ENCODE assay signal across 8 mouse cellular contexts in the genomic region with DNA sequence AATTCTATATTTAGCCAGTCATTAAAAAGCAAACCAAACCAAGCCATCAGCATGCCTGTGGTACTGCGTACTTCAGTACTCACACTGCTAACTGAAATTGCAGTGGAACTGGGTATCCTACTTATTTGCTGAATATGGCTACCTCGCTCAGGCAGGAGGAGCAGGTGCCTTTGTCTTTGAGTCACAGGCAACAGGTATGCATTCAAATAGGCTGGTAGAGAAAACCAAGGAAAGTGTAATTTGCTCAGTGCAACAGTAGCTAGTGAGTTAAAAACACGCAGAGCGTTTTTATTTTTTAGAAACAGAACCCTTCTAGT. TPM values are rescaled to one million over a fixed set of nuclear protein-coding genes. Genes with fewer than 3 reads are reported as not detected.
DNase-seq lines count a peak whose midpoint lies in the region; ATAC-seq and TF ChIP-seq lines count a peak whose summit lies in the region.

No protein-coding gene starts in this region.

- no peak for DNase-seq in liver, adult 2 months (ENCODE audit: extremely low read depth, low read depth, low spot score)
- DNase-seq in liver: no peak
- DNase-seq in embryonic facial prominence, embryonic 10.5 days (ENCODE audit: low spot score): no peak
- DNase-seq in midbrain, postnatal 0 days (ENCODE audit: low spot score): peak; percentile 15
- DNase-seq in cerebellum, postnatal 4 days (ENCODE audit: low spot score in 2 of 2): no peak
- DNase-seq in layer of hippocampus, adult 11-12 months (ENCODE audit: low spot score): no peak
- no peak for DNase-seq in left cerebral cortex, adult 18-20 months (ENCODE audit: low spot score in 2 of 2)

- H3K4me3 ChIP-seq in liver, adult 2 months (ENCODE audit: insufficient read depth, low read depth, low read length): peak overlapping the region; percentile 70
- peak overlapping the region; percentile 70 for H3K4me3 ChIP-seq in embryonic facial prominence, embryonic 10.5 days
- peak overlapping the region; percentile 50 for H3K4me3 ChIP-seq in midbrain, postnatal 0 days (ENCODE audit: low read depth, low read length)

- TF ChIP-seq CTCF in liver, adult 2 months (IDR thresholded peaks at IDR 0.05; ENCODE audit: low read depth, low read length): no peak
- no peak for TF ChIP-seq CTCF in midbrain, postnatal 0 days (IDR thresholded peaks at IDR 0.05)

- no peaks in the 10 kb centered on the region for H3K9me3 ChIP-seq in embryonic facial prominence, embryonic 10.5 days
- H3K9me3 ChIP-seq in midbrain, postnatal 0 days (ENCODE audit: low read length): no peaks in the 10 kb centered on the region

- WGBS in liver, adult 2 months: 6% methylated on average over 4 of the region's 4 CpGs
- 11% methylated on average over 4 of the region's 4 CpGs for WGBS in embryonic facial prominence, embryonic 10.5 days
- 8% methylated on average over 4 of the region's 4 CpGs for WGBS in midbrain, postnatal 0 days

- H3K9ac ChIP-seq in liver, adult 2 months (ENCODE audit: low read depth, low read length): no peak overlapping the region
- peak overlapping the region; percentile 64 for H3K9ac ChIP-seq in midbrain, postnatal 0 days (replicated peaks; ENCODE audit: low read length, poor library complexity, severe bottlenecking)

- H3K79me2 ChIP-seq in liver, adult 2 months (ENCODE audit: control insufficient read depth, insufficient read depth, low read length): peaks cover 8% of the 10 kb centered on the region; the same call in 1 of the 2 replicates

- peak overlapping the region; percentile 85 for H3K4me2 ChIP-seq in midbrain, postnatal 0 days (ENCODE audit: low read depth, low read length, poor library complexity, severe bottlenecking)

- no peak for TF ChIP-seq POLR2A in liver, adult 2 months (IDR thresholded peaks at IDR 0.05; ENCODE audit: extremely low read depth, insufficient read depth, low read length)

- peak overlapping the region; percentile 34; the same call in 1 of the 2 replicates for H3K27ac ChIP-seq in liver, adult 2 months (replicated peaks; ENCODE audit: insufficient read depth, low read depth, low read length)
- peak overlapping the region; percentile 83 for H3K27ac ChIP-seq in embryonic facial prominence, embryonic 10.5 days (replicated peaks)
- H3K27ac ChIP-seq in midbrain, postnatal 0 days (ENCODE audit: low read depth, low read length): peak overlapping the region; percentile 68

- ATAC-seq in inflammation-experienced regulatory T-cells, adult 6 months: peak; percentile 35
- ATAC-seq in midbrain, postnatal 0 days (ENCODE audit: low FRiP score): peak; percentile 78

- H3K4me1 ChIP-seq in liver, adult 2 months (ENCODE audit: control insufficient read depth, insufficient read depth, low read length): peaks cover 12% of the 10 kb centered on the region
- H3K4me1 ChIP-seq in embryonic facial prominence, embryonic 10.5 days: peaks cover 10% of the 10 kb centered on the region
- no peaks in the 10 kb centered on the region for H3K4me1 ChIP-seq in midbrain, postnatal 0 days (ENCODE audit: insufficient read depth, low read length)

- H3K27me3 ChIP-seq in liver, adult 2 months (ENCODE audit: control insufficient read depth, insufficient read depth, low read length): no peaks in the 10 kb centered on the region
- no peaks in the 10 kb centered on the region for H3K27me3 ChIP-seq in embryonic facial prominence, embryonic 10.5 days (replicated peaks; ENCODE audit: low read depth, poor library complexity, severe bottlenecking)
- no peaks in the 10 kb centered on the region for H3K27me3 ChIP-seq in midbrain, postnatal 0 days (ENCODE audit: insufficient read depth, low read length)

- no peaks in the 10 kb centered on the region for H3K36me3 ChIP-seq in liver, adult 2 months (ENCODE audit: control insufficient read depth, insufficient read depth, low read length)
- H3K36me3 ChIP-seq in embryonic facial prominence, embryonic 10.5 days (replicated peaks): no peaks in the 10 kb centered on the region
- no peaks in the 10 kb centered on the region for H3K36me3 ChIP-seq in midbrain, postnatal 0 days (ENCODE audit: insufficient read depth, low read length)

RNA-seq across cellular contexts. Expression of a gene that starts 1.9 kb away (rescaled TPM):
- 14.4 and 22.4 TPM in 2 replicates for total RNA-seq in liver, adult 2 months (2014; rRNA removed)
- polyA plus RNA-seq in liver, adult 2 months (2012; rRNA removed): 21.6 and 39.7 TPM in 2 replicates
- polyA plus RNA-seq in embryonic facial prominence, embryonic 10.5 days (2016; fragmentation: Nextera tagmentation; extraction: Ambion mirVana): 13.8 and 15.1 TPM in 2 replicates
- polyA plus RNA-seq in inflammation-experienced regulatory T-cells, adult 6 months (2017; shearing (Covaris generic)): 10 to 100 TPM; 11.5 to 44.9 (median 39.7) TPM
- 3.8 and 7.3 TPM in 2 replicates for total RNA-seq in midbrain, postnatal 0 days (2014; rRNA removed)
- polyA plus RNA-seq in midbrain, postnatal 0 days (2015; fragmentation: Nextera tagmentation; extraction: Ambion mirVana): 5.6 and 7.0 TPM in 2 replicates
- under 1 TPM; 0.26 to 0.77 TPM for total RNA-seq in left cerebral cortex, adult 18-20 months (2021)

RNA-seq across cellular contexts. Expression of a gene that starts 53.2 kb away (rescaled TPM):
- 33.7 and 38.5 TPM in 2 replicates for total RNA-seq in liver, adult 2 months (2014; rRNA removed)
- 12.0 and 12.1 TPM in 2 replicates for polyA plus RNA-seq in liver, adult 2 months (2012; rRNA removed)
- polyA plus RNA-seq in embryonic facial prominence, embryonic 10.5 days (2016; fragmentation: Nextera tagmentation; extraction: Ambion mirVana): 9.9 and 10.2 TPM in 2 replicates
- 1 to 10 TPM; 1.8 to 3.1 (median 1.8) TPM for polyA plus RNA-seq in inflammation-experienced regulatory T-cells, adult 6 months (2017; shearing (Covaris generic))
- total RNA-seq in midbrain, postnatal 0 days (2014; rRNA removed): 18.9 and 19.6 TPM in 2 replicates
- polyA plus RNA-seq in midbrain, postnatal 0 days (2015; fragmentation: Nextera tagmentation; extraction: Ambion mirVana): 8.9 and 12.5 TPM in 2 replicates
- total RNA-seq in left cerebral cortex, adult 18-20 months (2021): 10 to 100 TPM; 23.4 to 25.7 TPM
